Mouse (Mus musculus) left cerebral cortex, adult 2 months (tissue): ENCODE measurements around the gene Parp11. TPM values are rescaled to one million over a fixed set of nuclear protein-coding genes. Genes with fewer than 3 reads are reported as not detected.

Source experiments
- DNase-seq, 2 experiments: peaks; one replicate each; pipeline ENCODE4 v3.0.0; 2021 to 2022; ENCODE audit warnings: low spot score in 2 of 2, mixed read lengths in 1 of 2; ENCODE audit errors: extremely low spot score in 1 of 2
- H3K27ac ChIP-seq: fragments of 200-600 bp; 2 replicates; pipeline ENCODE4 v1.8.1; 2022
- H3K4me3 ChIP-seq: fragments of 200-600 bp; 2 replicates; pipeline ENCODE4 v1.8.1; 2022
- CTCF ChIP-seq: fragments of 200-600 bp; IDR thresholded peaks from 2 replicates; pipeline ENCODE4 v1.8.1; 2022; ENCODE audit warnings: antibody characterized with exemption, mild to moderate bottlenecking, moderate library complexity
- intact Hi-C: fragments of 180-260 bp; cut with DNase I; formaldehyde crosslinking; loops from one replicate; pipeline ENCODE4 v1.15.1; 2025
- total RNA-seq, 2 experiments: library from RNA; stranded (reverse); gene quantifications; 2 replicates each; pipeline ENCODE4 v1.2.3; 2021

Gene Parp11
- total RNA-seq, 2 experiments from 2014 or later, result 32.8 to 34.7 TPM

GRCm38 (mm10) chr6:127431196-127431766, 15.4 kb upstream of the Parp11 start:
- TF ChIP-seq CTCF, result no peak
- intact Hi-C loops, result no loop called here
- no peak for DNase-seq
- no peak overlapping the region for H3K4me3 ChIP-seq
- H3K27ac ChIP-seq, result no peak overlapping the region

- no peak for DNase-seq
- intact Hi-C loops, result no loop called here
- no peak for TF ChIP-seq CTCF
Observed at GRCm38 (mm10) chr6:127433886-127434647, 12.6 kb upstream of the Parp11 start.

GRCm38 (mm10) chr6:127434648-127434984, 12.0 kb upstream of the Parp11 start:
- no peak overlapping the region for H3K4me3 ChIP-seq
- intact Hi-C loops, result no loop called here

More at GRCm38 (mm10) chr6:127433886-127434647, 12.6 kb upstream of the Parp11 start:
- Histone ChIP-seq H3K4me3 (no peak overlapping the region), H3K27ac (no peak overlapping the region)

GRCm38 (mm10) chr6:127439063-127439462, 7.6 kb upstream of the Parp11 start:
- Histone ChIP-seq H3K27ac (no peak overlapping the region), H3K4me3 (no peak overlapping the region)
- no peak for DNase-seq
- intact Hi-C loops, result no loop called here
- no peak for TF ChIP-seq CTCF

More at GRCm38 (mm10) chr6:127434648-127434984, 12.0 kb upstream of the Parp11 start:
- TF ChIP-seq CTCF, result no peak
- no peak overlapping the region for H3K27ac ChIP-seq
- DNase-seq, result no peak

- intact Hi-C loops, result no loop called here
- TF ChIP-seq CTCF, result no peak
- no peak overlapping the region for H3K4me3 ChIP-seq
- no peak for DNase-seq
- no peak overlapping the region for H3K27ac ChIP-seq
Observed at GRCm38 (mm10) chr6:127439540-127440195, 7.0 kb upstream of the Parp11 start.

GRCm38 (mm10) chr6:127440416-127441104, 6.1 kb upstream of the Parp11 start:
- intact Hi-C loops, result no loop called here
- DNase-seq, result peak in 1 of 2 experiments; percentile 26
- Histone ChIP-seq H3K4me3 (0 out of 2 replicates have a peak overlapping the region, but pooled peaks have one; percentile 6), H3K27ac (no peak overlapping the region)
- TF ChIP-seq CTCF, result no peak

GRCm38 (mm10) chr6:127442584-127442983, 4.1 kb upstream of the Parp11 start:
- intact Hi-C loops, result no loop called here
- H3K4me3 ChIP-seq, result no peak overlapping the region
- no peak for DNase-seq

GRCm38 (mm10) chr6:127443910-127444309, 2.7 kb upstream of the Parp11 start:
- no peak for TF ChIP-seq CTCF
- H3K27ac ChIP-seq, result no peak overlapping the region
- no peak overlapping the region for H3K4me3 ChIP-seq
- intact Hi-C loops, result loop anchor here (2.0 kb wide), 1 partner anchor 85 kb away; no protein-coding TSS in a partner anchor
- no peak for DNase-seq

More at GRCm38 (mm10) chr6:127442584-127442983, 4.1 kb upstream of the Parp11 start:
- H3K27ac ChIP-seq, result no peak overlapping the region
- TF ChIP-seq CTCF, result no peak

- Histone ChIP-seq H3K4me3 (no peak overlapping the region), H3K27ac (no peak overlapping the region)
- intact Hi-C loops, result loop anchor here (2.0 kb wide), 1 partner anchor 86 kb away; no protein-coding TSS in a partner anchor
- no peak for DNase-seq
- no peak for TF ChIP-seq CTCF
Observed at GRCm38 (mm10) chr6:127444466-127444865, 2.2 kb upstream of the Parp11 start.

- Histone ChIP-seq H3K27ac (no peak overlapping the region), H3K4me3 (no peak overlapping the region)
- no peak for TF ChIP-seq CTCF
- DNase-seq, result no peak
- intact Hi-C loops, result loop anchor here (2.0 kb wide), 1 partner anchor 493 kb away; no protein-coding TSS in a partner anchor
Observed at GRCm38 (mm10) chr6:127447686-127448460, 1.2 kb downstream of the Parp11 start.

- intact Hi-C loops, result no loop called here
- TF ChIP-seq CTCF, result no peak
- Histone ChIP-seq H3K4me3 (no peak overlapping the region), H3K27ac (no peak overlapping the region)
- no peak for DNase-seq
Observed at GRCm38 (mm10) chr6:127448869-127449268, 2.2 kb downstream of the Parp11 start.
